Mouse (Mus musculus) CH12.LX (cell line): Measurements from ENCODE around the gene Tmem223. TPM values are rescaled to one million over a fixed set of nuclear protein-coding genes. Genes with fewer than 3 reads are reported as not detected.

Experiments
- DNase-seq: peaks from one replicate; pipeline ENCODE4 v3.0.0-alpha.2; 2013; ENCODE audit errors: extremely low read depth
- H3K27ac ChIP-seq: 2 replicates; pipeline ENCODE4 v1.5.1; 2012; ENCODE audit warnings: low read depth, mild to moderate bottlenecking, control low read depth, moderate library complexity; ENCODE audit not compliant: insufficient read depth
- H3K27me3 ChIP-seq: replicated peaks from 2 replicates; pipeline ENCODE3; 2012; ENCODE audit warnings: inconsistent platforms
- H3K36me3 ChIP-seq, 2 experiments: replicated peaks in 1 of 2; 2 replicates each; pipeline versions ENCODE3 to v1.6.1; 2012; ENCODE audit warnings: inconsistent platforms in 1 of 2, low read length in 1 of 2, mild to moderate bottlenecking in 1 of 2, mixed read lengths in 1 of 2, moderate library complexity in 1 of 2; ENCODE audit not compliant: control insufficient read depth in 1 of 2, insufficient read depth in 1 of 2
- H3K4me1 ChIP-seq, 2 experiments: 2 replicates each; pipeline ENCODE4 v1.6.1; 2012; ENCODE audit warnings: inconsistent platforms in 1 of 2, moderate library complexity in 1 of 2; ENCODE audit not compliant: insufficient read depth in 2 of 2, control insufficient read depth in 1 of 2
- H3K4me2 ChIP-seq: 2 replicates; pipeline ENCODE4 v1.6.1; 2012; ENCODE audit warnings: low read depth, mild to moderate bottlenecking, control low read depth; ENCODE audit not compliant: poor library complexity, insufficient read depth, severe bottlenecking
- H3K4me3 ChIP-seq, 3 experiments: fragments of 150-350 bp in 1 of 3; sonication (generic) in 1 of 3; replicated peaks in 1 of 3; 2 replicates each; pipeline versions ENCODE3 to v1.5.1; 2011 to 2012; ENCODE audit warnings: low read depth in 2 of 3, low read length in 2 of 3, mild to moderate bottlenecking in 2 of 3, moderate library complexity in 2 of 3, control low read depth in 1 of 3, improper control_type of control experiment in 1 of 3, inconsistent platforms in 1 of 3, mixed read lengths in 1 of 3; ENCODE audit not compliant: poor library complexity in 1 of 3
- H3K79me2 ChIP-seq: replicated peaks from 2 replicates; pipeline ENCODE4 v1.6.1; 2012; ENCODE audit warnings: mild to moderate bottlenecking, moderate library complexity; ENCODE audit not compliant: control insufficient read depth, poor library complexity, insufficient read depth, severe bottlenecking; ENCODE audit errors: extremely low read depth
- H3K9ac ChIP-seq: 2 replicates; pipeline ENCODE4 v1.6.1; 2012; ENCODE audit warnings: low read depth, mild to moderate bottlenecking, control low read depth, moderate library complexity; ENCODE audit not compliant: insufficient read depth
- H3K9me3 ChIP-seq: replicated peaks from 2 replicates; pipeline ENCODE3; 2012; ENCODE audit warnings: low read length, inconsistent platforms, mixed read lengths
- BHLHE40 ChIP-seq: IDR thresholded peaks from 2 replicates; pipeline ENCODE4 v1.6.1; 2011; ENCODE audit warnings: mild to moderate bottlenecking, low read depth, low read length, improper control_type of control experiment
- CHD1 ChIP-seq: IDR thresholded peaks from 2 replicates; pipeline ENCODE4 v1.6.1; 2012; ENCODE audit warnings: low read depth, low read length, improper control_type of control experiment, inconsistent platforms
- CTCF ChIP-seq, 2 experiments: IDR thresholded peaks in 1 of 2; conservative IDR thresholded peaks in 1 of 2; 2 replicates each; pipeline ENCODE4 v1.5.1; 2011 to 2012; ENCODE audit warnings: low read depth in 2 of 2, low read length in 2 of 2, improper control_type of control experiment in 1 of 2, inconsistent platforms in 1 of 2, mild to moderate bottlenecking in 1 of 2, moderate library complexity in 1 of 2
- EP300 ChIP-seq: IDR thresholded peaks from 2 replicates; pipeline ENCODE4 v1.6.1; 2011; ENCODE audit warnings: low read length, improper control_type of control experiment
- ETS1 ChIP-seq: conservative IDR thresholded peaks from 2 replicates; pipeline ENCODE4 v1.6.1; 2012; ENCODE audit warnings: low read depth, mild to moderate bottlenecking, inconsistent platforms, low read length, improper control_type of control experiment, moderate library complexity
- GABPA ChIP-seq: IDR thresholded peaks from 2 replicates; pipeline ENCODE4 v1.6.1; 2012; ENCODE audit warnings: low read depth, low read length, improper control_type of control experiment, inconsistent platforms; ENCODE audit not compliant: insufficient replicate concordance
- HCFC1 ChIP-seq: IDR thresholded peaks from 2 replicates; pipeline ENCODE4 v1.6.1; 2012; ENCODE audit warnings: low read depth, mild to moderate bottlenecking, inconsistent platforms, low read length, improper control_type of control experiment
- IRF4 ChIP-seq: IDR thresholded peaks from 2 replicates; pipeline ENCODE4 v1.6.1; 2014; ENCODE audit warnings: low read depth, mild to moderate bottlenecking, inconsistent platforms, low read length, improper control_type of control experiment
- JUND ChIP-seq: conservative IDR thresholded peaks from 2 replicates; pipeline ENCODE4 v1.6.1; 2011; ENCODE audit warnings: low read depth, low read length, improper control_type of control experiment
- KAT2A ChIP-seq: IDR thresholded peaks from 2 replicates; pipeline ENCODE4 v1.6.1; 2012; ENCODE audit warnings: low read length, improper control_type of control experiment, inconsistent platforms; ENCODE audit not compliant: insufficient replicate concordance
- MEF2A ChIP-seq: IDR thresholded peaks from 2 replicates; pipeline ENCODE4 v1.6.1; 2014; ENCODE audit warnings: low read depth, mild to moderate bottlenecking, inconsistent platforms, low read length, improper control_type of control experiment, borderline replicate concordance
- POLR2A ChIP-seq: IDR thresholded peaks from 2 replicates; pipeline ENCODE4 v1.6.1; 2011; ENCODE audit warnings: low read depth, mild to moderate bottlenecking, improper control_type of control experiment, low read length
- RAD21 ChIP-seq: IDR thresholded peaks from 2 replicates; pipeline ENCODE4 v1.6.1; 2011; ENCODE audit warnings: low read depth, mild to moderate bottlenecking, low read length, improper control_type of control experiment, moderate library complexity
- RCOR1 ChIP-seq: conservative IDR thresholded peaks from 2 replicates; pipeline ENCODE4 v1.6.1; 2012; ENCODE audit warnings: low read depth, mild to moderate bottlenecking, inconsistent platforms, low read length, improper control_type of control experiment
- SIN3A ChIP-seq: IDR thresholded peaks from 2 replicates; pipeline ENCODE4 v1.6.1; 2012; ENCODE audit warnings: low read length, improper control_type of control experiment, inconsistent platforms
- SMC3 ChIP-seq: IDR thresholded peaks from 2 replicates; pipeline ENCODE4 v1.6.1; 2011; ENCODE audit warnings: low read depth, low read length, improper control_type of control experiment
- USF1 ChIP-seq: IDR thresholded peaks from 2 replicates; pipeline ENCODE4 v1.6.1; 2014; ENCODE audit warnings: low read depth, mild to moderate bottlenecking, inconsistent platforms, low read length, improper control_type of control experiment
- USF2 ChIP-seq: conservative IDR thresholded peaks from 2 replicates; pipeline ENCODE4 v1.6.1; 2011; ENCODE audit warnings: low read depth, low read length, improper control_type of control experiment
- ZC3H11A ChIP-seq: IDR thresholded peaks from 2 replicates; pipeline ENCODE4 v1.6.1; 2012; ENCODE audit warnings: low read depth, mild to moderate bottlenecking, inconsistent platforms, low read length, improper control_type of control experiment
- ZMIZ1 ChIP-seq: IDR thresholded peaks from 2 replicates; pipeline ENCODE4 v1.6.1; 2012; ENCODE audit warnings: low read depth, mild to moderate bottlenecking, inconsistent platforms, low read length, improper control_type of control experiment
- dilution Hi-C: fragments of 300-500 bp; cut with MboI; formaldehyde crosslinking; loops from 2 replicates; pipeline ENCODE4 v1.14.3; 2020; ENCODE audit warnings: low sequenced_read_pairs; ENCODE audit not compliant: extremely low pct_unique_long_range_greater_than_20kb, extremely low pct_ligation_motif_present
- in situ Hi-C: fragments of 300-500 bp; cut with MboI; formaldehyde crosslinking; loops from 3 replicates; pipeline ENCODE4 v1.14.3; 2019; ENCODE audit warnings: low sequenced_read_pairs, low pct_ligation_motif_present, low pct_unique_long_range_greater_than_20kb, mixed read lengths
- polyA plus RNA-seq: library from polyadenylated mRNA; unstranded; fragments of >175 nt; gene quantifications from 2 replicates; pipeline ENCODE4 v1.2.1, GENCODE M21; 2012; ENCODE audit warnings: low read depth; ENCODE audit not compliant: insufficient read length
- total RNA-seq, 2 experiments: library from RNA; depleted of rRNA; stranded (reverse); fragments of 300-350 nt in 1 of 2; fragments of >200 nt in 1 of 2; gene quantifications; 2 replicates each; pipeline ENCODE4 v1.2.3; 2012 to 2014

The Tmem223 gene
- total and polyA plus RNA-seq, 3 experiments, result 45.7 to 106 (median 56.5) TPM

DNA sequence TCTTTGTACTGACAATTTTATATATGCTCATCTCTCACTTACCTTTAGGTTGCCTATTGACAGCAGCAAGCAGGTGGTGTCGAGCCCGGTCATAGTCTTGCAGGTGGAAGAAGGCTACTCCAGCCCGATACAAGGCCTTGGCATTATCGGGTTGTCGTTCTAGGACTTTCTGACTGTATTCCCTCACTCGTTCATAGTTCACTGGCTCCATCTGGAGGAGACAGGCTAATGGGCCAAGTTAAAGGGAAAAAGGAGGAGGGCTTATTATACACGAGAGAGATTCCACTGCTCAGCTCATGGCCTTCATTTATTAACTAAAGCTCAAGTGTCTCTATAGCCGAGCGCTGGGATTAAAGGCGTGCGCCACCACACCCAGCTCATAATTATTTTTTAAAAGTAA is 45.0 kb downstream of the Tmem223 start:
- dilution Hi-C loops, result no loop called here
- peaks cover 38 to 57% of the 10 kb centered on the region in 2 experiments for H3K36me3 ChIP-seq
- in situ Hi-C loops, result no loop called here

DNA sequence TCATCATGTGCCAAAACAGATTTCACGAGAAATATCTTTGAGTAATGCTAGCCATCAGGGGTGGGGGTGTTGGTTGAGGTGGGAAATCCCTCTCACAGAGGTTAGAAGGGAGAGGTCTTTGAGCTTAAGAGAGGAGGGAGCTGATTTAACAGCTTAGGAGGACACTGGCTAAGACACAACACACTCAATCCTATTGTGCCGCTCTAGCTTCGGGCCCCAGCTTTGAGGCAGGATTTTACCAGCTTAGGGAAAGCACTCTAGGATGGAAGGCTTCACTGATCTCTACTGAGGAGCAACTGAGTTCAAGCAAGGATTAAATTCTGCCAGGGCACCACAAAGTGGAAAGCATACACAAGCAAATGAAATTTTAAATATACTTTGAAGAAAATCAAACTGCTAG is 46.2 kb downstream of the Tmem223 start:
- Histone ChIP-seq H3K4me3 (peak overlapping the region; percentile 22 to 31 (median 27)), H3K27ac (no peak overlapping the region), H3K79me2 (peaks cover 55% of the 10 kb centered on the region), H3K27me3 (no peaks in the 10 kb centered on the region), H3K4me1 (peaks cover 10 to 34% of the 10 kb centered on the region in 2 experiments), H3K9me3 (no peaks in the 10 kb centered on the region), H3K9ac (peak overlapping the region; percentile 95; the same call in 1 of the 2 replicates), H3K36me3 (peaks cover 33 to 51% of the 10 kb centered on the region in 2 experiments), H3K4me2 (peak overlapping the region; percentile 81)
- dilution Hi-C loops (no loop called here), in situ Hi-C loops (no loop called here)
- DNase-seq, result no peak
- TF ChIP-seq HCFC1 (no peak), JUND (no peak), CHD1 (no peak), BHLHE40 (0 out of 2 replicates have a peak, but pooled peaks have one; percentile 28), POLR2A (0 out of 2 replicates have a peak, but pooled peaks have one; percentile 29), KAT2A (no peak), SIN3A (no peak), RAD21 (no peak)

More for the DNA sequence above, 45.0 kb downstream of the Tmem223 start:
- Histone ChIP-seq H3K27me3 (no peaks in the 10 kb centered on the region), H3K79me2 (peaks cover 48% of the 10 kb centered on the region), H3K4me3 (no peak overlapping the region), H3K9me3 (no peaks in the 10 kb centered on the region), H3K4me2 (no peak overlapping the region; the same call in 1 of the 2 replicates), H3K4me1 (peaks cover 10 to 34% of the 10 kb centered on the region in 2 experiments), H3K9ac (no peak overlapping the region), H3K27ac (no peak overlapping the region)
- TF ChIP-seq SMC3 (peak; percentile 27; the same call in 1 of the 2 replicates), CTCF (conservative IDR thresholded peaks at IDR 0.05 in 1 of 2, IDR thresholded peaks at IDR 0.05 in 1 of 2; ENCODE audit: low read depth in 2 of 2, low read length in 2 of 2) (peak in 1 of 2 experiments; percentile 47; a peak in 2 of 4 replicates), RAD21 (peak; percentile 44), ZC3H11A (no peak), IRF4 (no peak)
- no peak for DNase-seq

- Histone ChIP-seq H3K27me3 (no peaks in the 10 kb centered on the region), H3K4me3 (peak overlapping the region; percentile 90 to 96 (median 91)), H3K9me3 (no peaks in the 10 kb centered on the region), H3K27ac (peak overlapping the region; percentile 91), H3K4me2 (peak overlapping the region; percentile 93), H3K36me3 (peaks cover 31 to 45% of the 10 kb centered on the region in 2 experiments), H3K9ac (peak overlapping the region; percentile 95), H3K4me1 (peaks cover 10 to 42% of the 10 kb centered on the region in 2 experiments), H3K79me2 (peaks cover 64% of the 10 kb centered on the region)
- in situ Hi-C loops, result no loop called here
- no peak for DNase-seq
- dilution Hi-C loops, result no loop called here
- no peak for TF ChIP-seq ZMIZ1
- no peak for TF ChIP-seq EP300
- TF ChIP-seq ETS1, result no peak
- no peak for TF ChIP-seq RCOR1
- no peak for TF ChIP-seq GABPA
- TF ChIP-seq MEF2A, result no peak
- no peak for TF ChIP-seq USF1
- no peak for TF ChIP-seq USF2
Observed at GRCm38 (mm10) chr19:8818301-8818798, 47.6 kb downstream of the Tmem223 start.
